Mouse (Mus musculus) intestine, embryonic 14.5 days (tissue): ENCODE data around the gene Rpp14. TPM values are rescaled to one million over a fixed set of nuclear protein-coding genes. Genes with fewer than 3 reads are reported as not detected.

ENCODE experiments used
- ATAC-seq: fragments of 200-750 bp; cut with Nextera tagmentation; replicated peaks from 2 replicates; pipeline ENCODE4 v1.8.0; 2017; ENCODE audit warnings: low read depth, moderate number of reproducible peaks, moderate TSS enrichment, moderate library complexity; ENCODE audit not compliant: low FRiP score, low TSS enrichment
- DNase-seq: peaks from one replicate; pipeline ENCODE4 v3.0.0-alpha.2; 2018; ENCODE audit warnings: low spot score
- H3K27ac ChIP-seq: fragments of 300-500 bp; sonication (generic); 2 replicates; pipeline ENCODE4 v1.5.1; 2014; ENCODE audit warnings: low read depth, mild to moderate bottlenecking, control low read depth
- H3K27me3 ChIP-seq: fragments of 300-500 bp; sonication (generic); replicated peaks from 2 replicates; pipeline ENCODE4 v1.6.1; 2014; ENCODE audit warnings: low read length, control low read depth; ENCODE audit not compliant: control insufficient read depth, insufficient read depth
- H3K36me3 ChIP-seq: fragments of 300-500 bp; sonication (generic); 2 replicates; pipeline ENCODE4 v1.6.1; 2014; ENCODE audit warnings: low read length, control low read depth; ENCODE audit not compliant: control insufficient read depth, insufficient read depth
- H3K4me1 ChIP-seq: fragments of 300-500 bp; sonication (generic); replicated peaks from 2 replicates; pipeline ENCODE4 v1.6.1; 2014; ENCODE audit warnings: low read length, control low read depth, mixed read lengths; ENCODE audit not compliant: control insufficient read depth, insufficient read depth
- H3K4me2 ChIP-seq: fragments of 300-500 bp; sonication (generic); 2 replicates; pipeline ENCODE4 v1.6.1; 2014; ENCODE audit warnings: low read length
- H3K4me3 ChIP-seq: fragments of 300-500 bp; sonication (generic); 2 replicates; pipeline ENCODE4 v1.5.1; 2014; ENCODE audit warnings: low read depth, low read length, control low read depth, mixed read lengths
- H3K9ac ChIP-seq: fragments of 300-500 bp; sonication (generic); 2 replicates; pipeline ENCODE4 v1.6.1; 2014; ENCODE audit warnings: mild to moderate bottlenecking, low read length
- H3K9me3 ChIP-seq: fragments of 300-500 bp; sonication (generic); 2 replicates; pipeline ENCODE4 v1.6.1; 2016; ENCODE audit warnings: low read length, control low read depth; ENCODE audit not compliant: control insufficient read depth
- WGBS: fragments of 180-500 bp; shearing (Covaris S2); extraction: QIAGEN DNeasy Blood & Tissue Kit; methylation state at CpG from one replicate; pipeline ENCODE4 v1.1.7; 2014; 5-methylcytosine and 5-hydroxymethylcytosine counted together
- polyA plus RNA-seq: library from polyadenylated mRNA; unstranded; fragments of >200 nt; fragmentation: Nextera tagmentation; extraction: Ambion mirVana; gene quantifications from 2 replicates; pipeline ENCODE4 v1.2.1, GENCODE M21; 2014

Gene Rpp14
- polyA plus RNA-seq, 1 experiment from 2014 or later = 67.1 TPM

DNA sequence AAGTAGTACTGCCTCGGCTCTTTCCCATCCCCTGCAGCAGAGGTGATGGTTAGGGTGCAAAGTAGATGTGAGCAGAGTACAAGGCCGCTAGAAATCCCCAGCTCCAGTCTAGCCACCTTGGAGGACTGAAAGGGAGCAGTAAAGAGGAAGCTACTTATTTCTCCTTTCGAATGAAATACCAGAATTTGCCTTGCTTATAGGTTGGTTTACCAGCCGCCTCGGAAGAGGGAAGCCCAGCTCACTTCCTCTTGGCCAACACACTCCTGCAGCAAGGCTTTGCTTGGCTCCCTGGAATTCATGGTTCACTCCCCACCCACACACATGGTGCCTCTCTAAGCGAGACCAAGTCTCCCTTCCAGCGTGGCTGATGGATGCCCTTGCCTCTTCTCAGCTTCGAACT, 52.6 kb downstream of the Rpp14 start:
- H3K4me1 ChIP-seq = 0 out of 2 replicates have a peak, but pooled peaks cover 5% of the 10 kb centered on the region
- peaks cover 27% of the 10 kb centered on the region for H3K36me3 ChIP-seq
- H3K9ac ChIP-seq = no peak overlapping the region
- H3K4me3 ChIP-seq = no peak overlapping the region
- no peaks in the 10 kb centered on the region for H3K9me3 ChIP-seq
- H3K4me2 ChIP-seq = no peak overlapping the region
- no peak overlapping the region for H3K27ac ChIP-seq
- DNase-seq (no peak), ATAC-seq (no peak)
- no peaks in the 10 kb centered on the region for H3K27me3 ChIP-seq
- 83% methylated on average over 8 of the region's 8 CpGs for WGBS

DNA sequence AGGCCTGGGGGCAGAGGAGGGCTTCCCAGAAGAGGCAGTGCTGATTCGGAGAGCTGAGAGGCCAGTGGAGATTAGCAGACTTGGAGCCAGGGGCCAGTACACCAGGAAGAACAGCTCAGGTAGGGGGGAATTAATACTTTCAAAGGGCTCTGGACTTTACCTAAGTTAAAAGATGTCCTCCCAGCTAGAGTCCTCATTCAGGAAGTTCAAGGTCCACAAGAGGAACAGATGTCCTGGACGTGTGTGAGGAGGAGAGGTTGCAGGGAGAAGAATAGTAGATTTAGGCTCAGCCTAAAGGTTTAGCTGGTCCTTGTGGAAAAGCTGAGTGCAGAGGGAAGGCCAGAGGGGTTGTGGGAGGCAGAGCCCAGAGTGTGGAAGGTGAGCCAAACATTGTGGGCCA, 54.1 kb downstream of the Rpp14 start:
- Histone ChIP-seq H3K36me3 (peaks cover 36% of the 10 kb centered on the region), H3K4me1 (0 out of 2 replicates have a peak, but pooled peaks cover 5% of the 10 kb centered on the region), H3K27me3 (no peaks in the 10 kb centered on the region), H3K4me3 (no peak overlapping the region), H3K27ac (no peak overlapping the region), H3K9ac (no peak overlapping the region), H3K4me2 (no peak overlapping the region), H3K9me3 (no peaks in the 10 kb centered on the region)
- ATAC-seq (no peak), DNase-seq (no peak)
- 76% methylated on average over 2 of the region's 2 CpGs for WGBS

DNA sequence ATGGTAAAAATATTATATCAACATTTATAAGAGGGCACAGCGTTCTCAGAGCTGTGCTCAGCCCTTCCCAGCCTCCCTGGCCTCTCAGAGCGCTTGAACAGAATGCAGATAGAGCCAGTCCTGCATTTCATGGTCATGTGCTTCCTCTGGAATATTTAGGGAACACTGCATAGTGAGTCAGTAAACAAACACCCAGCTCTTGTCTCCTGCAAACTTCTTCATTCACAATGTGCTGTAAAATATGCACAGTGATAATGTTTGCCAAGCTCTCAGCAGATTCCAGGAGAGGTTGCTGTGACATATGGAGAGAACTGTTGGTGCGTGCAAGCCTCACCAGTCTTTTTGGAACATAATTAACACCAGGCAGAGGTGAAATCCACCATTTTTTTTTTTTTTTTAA, 55.0 kb downstream of the Rpp14 start:
- no peak for ATAC-seq
- H3K27me3 ChIP-seq = no peaks in the 10 kb centered on the region
- no peak overlapping the region for H3K27ac ChIP-seq
- no peak for DNase-seq
- 63% methylated on average over 3 of the region's 3 CpGs for WGBS
- no peaks in the 10 kb centered on the region for H3K9me3 ChIP-seq
- 0 out of 2 replicates have a peak, but pooled peaks cover 5% of the 10 kb centered on the region for H3K4me1 ChIP-seq
- peaks cover 44% of the 10 kb centered on the region for H3K36me3 ChIP-seq
- no peak overlapping the region for H3K4me3 ChIP-seq
- no peak overlapping the region for H3K4me2 ChIP-seq
- no peak overlapping the region for H3K9ac ChIP-seq

DNA sequence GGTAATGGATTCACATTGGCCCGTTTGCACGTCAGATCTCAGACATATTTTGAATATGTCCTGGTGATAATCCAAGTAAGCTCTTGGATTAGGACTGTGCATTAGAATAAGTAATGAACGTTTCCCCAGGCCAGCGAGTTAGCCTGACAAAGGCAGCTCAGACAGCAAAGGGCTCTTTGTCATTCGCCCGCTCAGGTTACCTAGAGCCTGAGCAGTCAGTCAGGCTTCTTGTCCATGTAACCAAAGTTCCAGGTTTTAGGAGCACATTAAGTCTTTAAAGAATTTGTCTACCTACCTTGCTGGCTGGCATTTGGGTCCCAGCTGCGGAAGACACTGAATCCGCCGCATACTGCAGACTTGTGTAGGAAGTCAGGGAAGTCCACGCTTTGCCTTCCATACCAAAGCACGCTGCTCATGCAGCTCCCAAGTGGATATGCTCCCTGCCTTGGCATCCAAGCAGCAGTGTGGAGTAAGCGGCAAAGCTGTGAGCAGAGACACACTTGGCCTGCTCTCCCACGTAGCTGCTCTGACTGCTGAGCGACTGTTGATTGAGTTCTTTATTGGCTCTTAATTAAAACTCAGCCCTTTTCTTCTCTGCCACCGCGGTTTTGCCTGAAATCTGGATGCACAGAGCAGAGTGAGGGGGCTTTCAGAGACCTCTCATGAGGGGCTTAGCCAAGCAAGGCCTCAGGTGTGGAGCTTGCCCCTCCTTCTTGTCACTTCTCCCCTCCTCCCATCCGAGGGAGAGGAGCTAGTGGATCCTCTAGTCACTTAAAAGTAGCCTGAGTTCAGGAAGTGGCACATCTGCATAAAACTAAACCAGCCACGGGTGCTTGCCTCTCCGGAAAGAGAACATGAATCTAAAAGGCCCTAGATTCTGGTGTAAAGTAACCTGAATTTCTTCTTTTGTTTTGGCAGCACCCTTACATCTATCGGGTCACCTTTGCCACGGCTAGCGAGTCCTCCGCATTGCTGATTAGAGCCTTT, 59.9 kb downstream of the Rpp14 start:
- H3K9ac ChIP-seq = no peak overlapping the region
- H3K27ac ChIP-seq = no peak overlapping the region
- ATAC-seq (no peak), DNase-seq (no peak)
- H3K4me2 ChIP-seq = no peak overlapping the region
- 0 out of 2 replicates have a peak, but pooled peaks cover 3% of the 10 kb centered on the region for H3K4me1 ChIP-seq
- no peaks in the 10 kb centered on the region for H3K27me3 ChIP-seq
- H3K9me3 ChIP-seq = no peaks in the 10 kb centered on the region
- no peak overlapping the region for H3K4me3 ChIP-seq
- peaks cover 69% of the 10 kb centered on the region for H3K36me3 ChIP-seq
- WGBS = 77% methylated on average over 23 of the region's 23 CpGs

DNA sequence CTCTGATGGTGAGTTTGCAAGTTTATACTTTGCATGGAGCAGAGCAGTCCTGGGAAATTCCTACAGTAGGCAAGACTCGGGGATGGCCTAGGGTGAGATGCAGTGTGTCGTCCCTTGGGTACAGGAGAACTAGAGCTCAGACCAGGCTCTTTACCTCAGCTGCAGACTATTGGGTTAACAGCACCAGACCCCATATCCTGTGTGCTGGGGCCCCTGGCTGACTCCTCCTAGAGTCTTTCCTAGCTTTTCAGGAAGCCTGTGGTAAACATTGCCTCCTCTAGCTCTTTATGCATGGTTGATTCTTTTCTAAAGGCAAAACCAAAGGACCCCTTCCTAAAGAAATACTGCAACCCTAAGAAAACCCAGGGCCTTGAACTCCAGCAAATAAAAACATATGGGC, 61.0 kb downstream of the Rpp14 start:
- WGBS = 89% methylated on average over 2 of the region's 2 CpGs
- DNase-seq = no peak
- Histone ChIP-seq H3K4me2 (no peak overlapping the region), H3K27me3 (no peaks in the 10 kb centered on the region), H3K4me3 (no peak overlapping the region), H3K9ac (no peak overlapping the region), H3K36me3 (peaks cover 71% of the 10 kb centered on the region), H3K9me3 (no peaks in the 10 kb centered on the region), H3K4me1 (no peaks in the 10 kb centered on the region), H3K27ac (no peak overlapping the region)
- ATAC-seq = no peak

Other genes starting within 250 kb of the Rpp14 start
- 0.38 TPM in 1 of 2 replicates, not detected in the other for gene Gm45521, start 123.1 kb upstream of the Rpp14 start, polyA plus RNA-seq
- 1.1 TPM in 2 replicates for gene Dnase1l3, start 85.8 kb upstream of the Rpp14 start, polyA plus RNA-seq
- gene Abhd6, start 77.5 kb upstream of the Rpp14 start, polyA plus RNA-seq = 15.5 and 19.5 TPM in 2 replicates
- 33.9 and 39.4 TPM in 2 replicates for gene Pxk, start 17.8 kb downstream of the Rpp14 start, polyA plus RNA-seq
- gene Pdhb, start 92.7 kb downstream of the Rpp14 start, polyA plus RNA-seq = 184 and 200 TPM in 2 replicates
- 5.3 and 6.0 TPM in 2 replicates for gene Kctd6, start 133.8 kb downstream of the Rpp14 start, polyA plus RNA-seq
- gene Acox2, start 179.0 kb downstream of the Rpp14 start, polyA plus RNA-seq = 0.35 TPM in 1 of 2 replicates, not detected in the other
- gene Fam107a, start 237.7 kb downstream of the Rpp14 start, polyA plus RNA-seq = 0.18 and 0.30 TPM in 2 replicates